Mouse (Mus musculus): ENCODE data around the gene Cdk7. TPM values are rescaled to one million over a fixed set of nuclear protein-coding genes. Genes with fewer than 3 reads are reported as not detected.

Cdk7 gene
- polyA plus RNA-seq, 1 experiment from 2014 or later = 49.1 TPM

- H3K27me3 ChIP-seq = no peaks in the 10 kb centered on the region
- peak overlapping the region; percentile 45 for H3K4me2 ChIP-seq
- no peak overlapping the region for H3K4me3 ChIP-seq (replicated peaks)
- H3K9ac ChIP-seq = peak overlapping the region; percentile 50; the same call in 1 of the 2 replicates
- peaks cover 61% of the 10 kb centered on the region for H3K4me1 ChIP-seq (replicated peaks)
- no peaks in the 10 kb centered on the region for H3K9me3 ChIP-seq (replicated peaks)
- H3K27ac ChIP-seq = peak overlapping the region; percentile 64
- DNase-seq = peak; percentile 56
- peaks cover 60% of the 10 kb centered on the region for H3K36me3 ChIP-seq
- ATAC-seq (ENCODE audit: low read depth) = peak; percentile 67
- 22% methylated on average over 10 of the region's 10 CpGs for WGBS (ENCODE audit: insufficient replicate concordance)
Observed at GRCm38 (mm10) chr13:100725194-100725593, 5.5 kb downstream of the Cdk7 start.

- no peak overlapping the region for H3K4me3 ChIP-seq (replicated peaks)
- 79% methylated on average over 7 of the region's 7 CpGs for WGBS (ENCODE audit: insufficient replicate concordance)
- no peaks in the 10 kb centered on the region for H3K27me3 ChIP-seq
- H3K9me3 ChIP-seq (replicated peaks) = no peaks in the 10 kb centered on the region
- DNase-seq (no peak), ATAC-seq (ENCODE audit: low read depth) (no peak)
- H3K4me1 ChIP-seq (replicated peaks) = peaks cover 53% of the 10 kb centered on the region
- peaks cover 63% of the 10 kb centered on the region for H3K36me3 ChIP-seq
- no peak overlapping the region for H3K27ac ChIP-seq
- no peak overlapping the region for H3K4me2 ChIP-seq
- no peak overlapping the region for H3K9ac ChIP-seq
Observed at GRCm38 (mm10) chr13:100724051-100724754, 6.5 kb downstream of the Cdk7 start.

- 78% methylated on average over 5 of the region's 5 CpGs for WGBS (ENCODE audit: insufficient replicate concordance)
- no peak overlapping the region for H3K4me2 ChIP-seq
- H3K27ac ChIP-seq = no peak overlapping the region
- H3K4me1 ChIP-seq (replicated peaks) = peaks cover 30% of the 10 kb centered on the region
- DNase-seq = no peak
- peaks cover 64% of the 10 kb centered on the region for H3K36me3 ChIP-seq
- no peaks in the 10 kb centered on the region for H3K27me3 ChIP-seq
- no peaks in the 10 kb centered on the region for H3K9me3 ChIP-seq (replicated peaks)
- H3K9ac ChIP-seq = no peak overlapping the region
- no peak for ATAC-seq (ENCODE audit: low read depth)
- H3K4me3 ChIP-seq (replicated peaks) = no peak overlapping the region
Observed at GRCm38 (mm10) chr13:100721656-100722055, 9.1 kb downstream of the Cdk7 start.

- Histone ChIP-seq H3K9me3 (replicated peaks) (no peaks in the 10 kb centered on the region), H3K27me3 (no peaks in the 10 kb centered on the region), H3K4me3 (replicated peaks) (no peak overlapping the region), H3K9ac (no peak overlapping the region), H3K4me2 (no peak overlapping the region), H3K36me3 (peaks cover 78% of the 10 kb centered on the region), H3K4me1 (replicated peaks) (peaks cover 11% of the 10 kb centered on the region), H3K27ac (no peak overlapping the region)
- 44% methylated on average over 6 of the region's 6 CpGs for WGBS (ENCODE audit: insufficient replicate concordance)
- ATAC-seq (ENCODE audit: low read depth) (peak; percentile 43; the same call in 1 of the 2 replicates), DNase-seq (no peak)
Observed at GRCm38 (mm10) chr13:100715467-100715866, 15.3 kb downstream of the Cdk7 start.

- no peaks in the 10 kb centered on the region for H3K9me3 ChIP-seq (replicated peaks)
- peaks cover 4% of the 10 kb centered on the region; the same call in 1 of the 2 replicates for H3K4me1 ChIP-seq (replicated peaks)
- H3K9ac ChIP-seq = no peak overlapping the region
- no peaks in the 10 kb centered on the region for H3K27me3 ChIP-seq
- no peak overlapping the region for H3K4me2 ChIP-seq
- ATAC-seq (ENCODE audit: low read depth) (no peak), DNase-seq (no peak)
- WGBS (ENCODE audit: insufficient replicate concordance) = 92% methylated on average over 7 of the region's 7 CpGs
- H3K36me3 ChIP-seq = peaks cover 89% of the 10 kb centered on the region
- no peak overlapping the region for H3K27ac ChIP-seq
- H3K4me3 ChIP-seq (replicated peaks) = no peak overlapping the region
Observed at GRCm38 (mm10) chr13:100706206-100706605, 24.5 kb downstream of the Cdk7 start.

- DNase-seq = no peak
- Histone ChIP-seq H3K27ac (no peak overlapping the region), H3K27me3 (no peaks in the 10 kb centered on the region), H3K4me1 (replicated peaks) (no peaks in the 10 kb centered on the region), H3K36me3 (peaks cover 88% of the 10 kb centered on the region), H3K9me3 (replicated peaks) (no peaks in the 10 kb centered on the region), H3K9ac (no peak overlapping the region), H3K4me3 (replicated peaks) (no peak overlapping the region), H3K4me2 (no peak overlapping the region)
- no peak for ATAC-seq (ENCODE audit: low read depth)
- WGBS (ENCODE audit: insufficient replicate concordance) = 86% methylated on average over 2 of the region's 2 CpGs
Observed at GRCm38 (mm10) chr13:100703468-100703867, 27.3 kb downstream of the Cdk7 start.

- 93% methylated on average over 10 of the region's 10 CpGs for WGBS (ENCODE audit: insufficient replicate concordance)
- ATAC-seq (ENCODE audit: low read depth) = no peak
- peaks cover 74% of the 10 kb centered on the region for H3K36me3 ChIP-seq
Observed at GRCm38 (mm10) chr13:100698866-100699265, 31.9 kb downstream of the Cdk7 start.

GRCm38 (mm10) chr13:100697541-100697940, 33.2 kb downstream of the Cdk7 start:
- Histone ChIP-seq H3K4me2 (no peak overlapping the region), H3K4me3 (replicated peaks) (no peak overlapping the region), H3K9me3 (replicated peaks) (no peaks in the 10 kb centered on the region), H3K27ac (no peak overlapping the region), H3K27me3 (no peaks in the 10 kb centered on the region), H3K36me3 (peaks cover 61% of the 10 kb centered on the region), H3K4me1 (replicated peaks) (no peaks in the 10 kb centered on the region), H3K9ac (no peak overlapping the region)
- no peak for DNase-seq
- 68% methylated on average over 3 of the region's 3 CpGs for WGBS (ENCODE audit: insufficient replicate concordance)
- ATAC-seq (ENCODE audit: low read depth) = no peak

More at GRCm38 (mm10) chr13:100698866-100699265, 31.9 kb downstream of the Cdk7 start:
- no peaks in the 10 kb centered on the region for H3K4me1 ChIP-seq (replicated peaks)
- no peak overlapping the region for H3K4me3 ChIP-seq (replicated peaks)
- no peaks in the 10 kb centered on the region for H3K9me3 ChIP-seq (replicated peaks)
- no peak overlapping the region for H3K27ac ChIP-seq
- no peaks in the 10 kb centered on the region for H3K27me3 ChIP-seq
- no peak for DNase-seq
- H3K4me2 ChIP-seq = no peak overlapping the region
- H3K9ac ChIP-seq = no peak overlapping the region

- Histone ChIP-seq H3K4me1 (replicated peaks) (no peaks in the 10 kb centered on the region), H3K9me3 (replicated peaks) (no peaks in the 10 kb centered on the region), H3K27ac (no peak overlapping the region), H3K27me3 (no peaks in the 10 kb centered on the region), H3K4me3 (replicated peaks) (no peak overlapping the region), H3K4me2 (no peak overlapping the region), H3K9ac (no peak overlapping the region), H3K36me3 (peaks cover 7% of the 10 kb centered on the region; the same call in 1 of the 2 replicates)
- peak; percentile 10 for DNase-seq
- no peak for ATAC-seq (ENCODE audit: low read depth)
- 57% methylated on average over 7 of the region's 7 CpGs for WGBS (ENCODE audit: insufficient replicate concordance)
Observed at GRCm38 (mm10) chr13:100687513-100687912, 43.2 kb downstream of the Cdk7 start.

GRCm38 (mm10) chr13:100684355-100684754, 46.4 kb downstream of the Cdk7 start:
- no peak for ATAC-seq (ENCODE audit: low read depth)

GRCm38 (mm10) chr13:100682837-100683236, 47.9 kb downstream of the Cdk7 start:
- no peak overlapping the region for H3K4me2 ChIP-seq
- no peaks in the 10 kb centered on the region for H3K9me3 ChIP-seq (replicated peaks)
- no peak for ATAC-seq (ENCODE audit: low read depth)
- H3K9ac ChIP-seq = no peak overlapping the region
- H3K27me3 ChIP-seq = no peaks in the 10 kb centered on the region
- no peak overlapping the region for H3K27ac ChIP-seq
- H3K4me3 ChIP-seq (replicated peaks) = no peak overlapping the region
- peaks cover 4% of the 10 kb centered on the region; the same call in 1 of the 2 replicates for H3K36me3 ChIP-seq
- H3K4me1 ChIP-seq (replicated peaks) = no peaks in the 10 kb centered on the region
- no peak for DNase-seq
- WGBS (ENCODE audit: insufficient replicate concordance) = 60% methylated on average over 2 of the region's 2 CpGs

More at GRCm38 (mm10) chr13:100684355-100684754, 46.4 kb downstream of the Cdk7 start:
- no peaks in the 10 kb centered on the region for H3K36me3 ChIP-seq
- H3K9me3 ChIP-seq (replicated peaks) = no peaks in the 10 kb centered on the region
- H3K4me2 ChIP-seq = no peak overlapping the region
- H3K27ac ChIP-seq = no peak overlapping the region
- H3K27me3 ChIP-seq = no peaks in the 10 kb centered on the region
- WGBS (ENCODE audit: insufficient replicate concordance) = 66% methylated on average over 2 of the region's 2 CpGs
- no peaks in the 10 kb centered on the region for H3K4me1 ChIP-seq (replicated peaks)
- no peak overlapping the region for H3K9ac ChIP-seq
- DNase-seq = peak; percentile 19
- H3K4me3 ChIP-seq (replicated peaks) = no peak overlapping the region

GRCm38 (mm10) chr13:100681615-100682014, 49.1 kb downstream of the Cdk7 start:
- 71% methylated on average over 8 of the region's 8 CpGs for WGBS (ENCODE audit: insufficient replicate concordance)
- Histone ChIP-seq H3K9me3 (replicated peaks) (no peaks in the 10 kb centered on the region), H3K27ac (no peak overlapping the region), H3K27me3 (no peaks in the 10 kb centered on the region), H3K4me3 (replicated peaks) (no peak overlapping the region), H3K4me2 (no peak overlapping the region), H3K9ac (no peak overlapping the region), H3K4me1 (replicated peaks) (no peaks in the 10 kb centered on the region), H3K36me3 (peaks cover 6% of the 10 kb centered on the region; the same call in 1 of the 2 replicates)
- DNase-seq = no peak
- no peak for ATAC-seq (ENCODE audit: low read depth)
